Mouse (Mus musculus) myocyte (in vitro differentiated cells): ENCODE results near the gene Rassf6.

Experiments
- CEBPB ChIP-seq: IDR thresholded peaks from 2 replicates; pipeline ENCODE4 v1.6.1; 2011; ENCODE audit warnings: mild to moderate bottlenecking, moderate library complexity; ENCODE audit not compliant: poor library complexity, insufficient read depth, severe bottlenecking
- E2F4 ChIP-seq: IDR thresholded peaks from one replicate; pipeline ENCODE4 v1.6.1; 2011; ENCODE audit warnings: mild to moderate bottlenecking, control low read depth, moderate library complexity; ENCODE audit not compliant: insufficient read depth
- MAX ChIP-seq: IDR thresholded peaks from one replicate; pipeline ENCODE4 v1.6.1; 2011; ENCODE audit warnings: low read depth, mild to moderate bottlenecking, control low read depth
- MYOD1 ChIP-seq, 3 experiments: IDR thresholded peaks; one replicate each; pipeline ENCODE4 v1.6.1; 2011; ENCODE audit warnings: control low read depth in 2 of 3, low read depth in 2 of 3, mild to moderate bottlenecking in 2 of 3, moderate library complexity in 1 of 3; ENCODE audit not compliant: insufficient read length in 2 of 3, control insufficient read depth in 1 of 3
- MYOG ChIP-seq, 3 experiments: IDR thresholded peaks; one replicate each; pipeline ENCODE4 v1.6.1; 2011; ENCODE audit warnings: control low read depth in 2 of 3, low read depth in 2 of 3, mild to moderate bottlenecking in 2 of 3; ENCODE audit not compliant: insufficient read length in 2 of 3, control insufficient read depth in 1 of 3, insufficient read depth in 1 of 3
- POLR2A ChIP-seq: IDR thresholded peaks from one replicate; pipeline ENCODE4 v1.6.1; 2011; ENCODE audit warnings: low read depth, mild to moderate bottlenecking, control low read depth, moderate library complexity; ENCODE audit not compliant: insufficient read length
- POLR2AphosphoS2 ChIP-seq: IDR thresholded peaks from one replicate; pipeline ENCODE4 v1.6.1; 2011; ENCODE audit warnings: low read depth, control low read depth; ENCODE audit not compliant: insufficient read length
- SRF ChIP-seq: IDR thresholded peaks from one replicate; pipeline ENCODE4 v1.6.1; 2011; ENCODE audit warnings: low read depth; ENCODE audit not compliant: control insufficient read depth, insufficient read length
- TCF12 ChIP-seq: IDR thresholded peaks from one replicate; pipeline ENCODE4 v1.6.1; 2011; ENCODE audit warnings: mild to moderate bottlenecking, control low read depth; ENCODE audit not compliant: poor library complexity, insufficient read depth, severe bottlenecking
- TCF3 ChIP-seq: IDR thresholded peaks from one replicate; pipeline ENCODE4 v1.6.1; 2011; ENCODE audit warnings: low read depth, control low read depth; ENCODE audit not compliant: insufficient read length
- USF1 ChIP-seq: IDR thresholded peaks from one replicate; pipeline ENCODE4 v1.6.1; 2011; ENCODE audit warnings: low read depth, mild to moderate bottlenecking, control low read depth, moderate library complexity

GRCm38 (mm10) chr5:90560743-90561142, 79.7 kb downstream of the Rassf6 start, which contains the start of gene 5830473C10Rik:
- no peak for TF ChIP-seq POLR2A
- no peak for TF ChIP-seq POLR2AphosphoS2
- no peak for TF ChIP-seq TCF12
- TF ChIP-seq E2F4 = no peak
- no peak for TF ChIP-seq MAX
- no peak for TF ChIP-seq USF1
- no peak for TF ChIP-seq SRF
- no peak for TF ChIP-seq CEBPB
- no peak for TF ChIP-seq TCF3
- TF ChIP-seq MYOG (IDR thresholded peaks at IDR 0.05; ENCODE audit: control insufficient read depth in 1 of 3, insufficient read depth in 1 of 3, insufficient read length in 2 of 3, low read depth in 2 of 3) = no peak
- TF ChIP-seq MYOD1 (IDR thresholded peaks at IDR 0.05; ENCODE audit: control insufficient read depth in 1 of 3, insufficient read length in 2 of 3, low read depth in 2 of 3) = no peak
